Mouse (Mus musculus) intestine, postnatal 0 days (tissue): ENCODE results near the gene Plekho1. TPM values are rescaled to one million over a fixed set of nuclear protein-coding genes. Genes with fewer than 3 reads are reported as not detected.

Source experiments
- ATAC-seq: fragments of 200-750 bp; cut with Nextera tagmentation; 2 replicates; pipeline ENCODE4 v1.8.0; 2017; ENCODE audit warnings: mild to moderate bottlenecking, moderate TSS enrichment, moderate library complexity
- H3K27ac ChIP-seq: fragments of 300-500 bp; sonication (generic); 2 replicates; pipeline ENCODE4 v1.5.1; 2014; ENCODE audit warnings: mild to moderate bottlenecking, low read depth, low read length, moderate library complexity
- H3K27me3 ChIP-seq: fragments of 300-500 bp; sonication (generic); replicated peaks from 2 replicates; pipeline ENCODE4 v1.6.1; 2014; ENCODE audit warnings: low read length, mixed read lengths; ENCODE audit not compliant: control insufficient read depth, insufficient read depth
- H3K36me3 ChIP-seq: fragments of 300-500 bp; sonication (generic); 2 replicates; pipeline ENCODE4 v1.6.1; 2014; ENCODE audit warnings: mild to moderate bottlenecking, moderate library complexity; ENCODE audit not compliant: control insufficient read depth, insufficient read depth
- H3K4me1 ChIP-seq: fragments of 300-500 bp; sonication (generic); replicated peaks from 2 replicates; pipeline ENCODE4 v1.6.1; 2014; ENCODE audit warnings: antibody characterized with exemption, low read length, mixed read lengths; ENCODE audit not compliant: control insufficient read depth, insufficient read depth
- H3K4me2 ChIP-seq: fragments of 300-500 bp; sonication (generic); replicated peaks from 2 replicates; pipeline ENCODE4 v1.6.1; 2014; ENCODE audit warnings: low read depth, mild to moderate bottlenecking, moderate library complexity
- H3K4me3 ChIP-seq: fragments of 300-500 bp; sonication (generic); 2 replicates; pipeline ENCODE4 v1.5.1; 2014; ENCODE audit warnings: low read depth, low read length
- H3K9ac ChIP-seq: fragments of 300-500 bp; sonication (generic); 2 replicates; pipeline ENCODE4 v1.6.1; 2014; ENCODE audit warnings: mild to moderate bottlenecking, low read depth, low read length
- H3K9me3 ChIP-seq: fragments of 300-500 bp; sonication (generic); 2 replicates; pipeline ENCODE4 v1.6.1; 2016; ENCODE audit warnings: mixed run types; ENCODE audit not compliant: control insufficient read depth
- CTCF ChIP-seq: sonication (generic); IDR thresholded peaks from 2 replicates; pipeline ENCODE4 v1.5.1; 2016; ENCODE audit warnings: low read depth, mild to moderate bottlenecking, control low read depth, antibody characterized with exemption, moderate library complexity
- WGBS: fragments of 180-500 bp; shearing (Covaris S2); extraction: QIAGEN DNeasy Blood & Tissue Kit; methylation state at CpG from one replicate; pipeline ENCODE4 v1.1.7; 2014; 5-methylcytosine and 5-hydroxymethylcytosine counted together
- polyA plus RNA-seq: library from polyadenylated mRNA; unstranded; fragments of >200 nt; fragmentation: Nextera tagmentation; extraction: Ambion mirVana; gene quantifications from 2 replicates; pipeline ENCODE4 v1.2.1, GENCODE M21; 2015

Gene Plekho1
- polyA plus RNA-seq, 1 experiment from 2014 or later = 18.9 TPM

- no peak for TF ChIP-seq CTCF
- Histone ChIP-seq H3K27ac (no peak overlapping the region), H3K4me1 (no peaks in the 10 kb centered on the region), H3K4me2 (no peak overlapping the region), H3K27me3 (no peaks in the 10 kb centered on the region), H3K9me3 (no peaks in the 10 kb centered on the region), H3K9ac (no peak overlapping the region), H3K36me3 (peaks cover 13% of the 10 kb centered on the region), H3K4me3 (no peak overlapping the region)
- no peak for ATAC-seq
- WGBS = 96% methylated on average over 4 of the region's 4 CpGs
Measured at GRCm38 (mm10) chr3:96038851-96039250, 43.0 kb upstream of the Plekho1 start.

DNA sequence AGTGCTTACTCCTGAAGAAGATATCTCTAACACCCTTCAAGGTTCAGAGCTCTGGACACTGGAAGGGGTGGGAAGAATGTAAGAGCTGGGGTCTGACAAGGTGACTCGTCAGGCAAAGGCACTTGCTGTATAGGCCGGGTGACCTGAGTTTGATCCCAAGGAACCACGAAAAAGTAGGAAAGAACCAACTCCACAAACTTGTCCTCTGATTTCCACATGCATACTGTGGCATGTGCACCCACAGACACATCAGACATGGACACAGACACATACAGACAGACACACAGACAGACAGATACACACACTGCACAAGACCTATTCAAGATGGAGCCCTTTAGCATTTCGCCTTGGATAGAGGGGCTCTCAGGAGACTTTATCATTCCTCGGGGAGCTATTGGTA, 42.4 kb upstream of the Plekho1 start:
- 88% methylated on average over 5 of the region's 5 CpGs for WGBS
- H3K4me2 ChIP-seq = no peak overlapping the region
- ATAC-seq = no peak
- H3K36me3 ChIP-seq = peaks cover 13% of the 10 kb centered on the region
- TF ChIP-seq CTCF = no peak
- H3K4me3 ChIP-seq = no peak overlapping the region
- no peaks in the 10 kb centered on the region for H3K4me1 ChIP-seq
- no peak overlapping the region for H3K9ac ChIP-seq
- H3K9me3 ChIP-seq = no peaks in the 10 kb centered on the region
- no peaks in the 10 kb centered on the region for H3K27me3 ChIP-seq
- H3K27ac ChIP-seq = no peak overlapping the region

DNA sequence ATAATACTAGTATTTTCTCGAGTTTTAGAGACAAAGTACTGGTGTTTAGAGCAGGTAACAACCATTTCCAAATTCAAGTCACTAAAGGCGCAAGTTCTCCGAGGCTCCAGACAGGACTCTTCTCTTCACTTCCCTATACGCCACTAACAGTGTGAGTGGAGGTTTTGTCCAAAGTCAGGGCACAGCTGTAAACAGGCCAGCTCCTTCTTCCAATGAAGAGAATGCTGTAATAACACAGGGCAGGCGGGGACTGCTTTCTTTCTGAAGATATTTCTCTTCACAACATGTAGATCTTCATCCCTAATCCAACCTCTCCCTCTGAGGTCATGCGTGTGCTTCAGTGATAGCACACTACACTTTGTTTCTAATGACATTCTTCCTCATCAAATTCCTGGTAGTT, 41.0 kb upstream of the Plekho1 start:
- Histone ChIP-seq H3K9me3 (no peaks in the 10 kb centered on the region), H3K27ac (no peak overlapping the region), H3K4me1 (no peaks in the 10 kb centered on the region), H3K27me3 (no peaks in the 10 kb centered on the region), H3K9ac (no peak overlapping the region), H3K36me3 (peaks cover 13% of the 10 kb centered on the region), H3K4me3 (no peak overlapping the region), H3K4me2 (no peak overlapping the region)
- no peak for TF ChIP-seq CTCF
- WGBS = 89% methylated on average over 6 of the region's 6 CpGs
- ATAC-seq = no peak

GRCm38 (mm10) chr3:96033046-96033445, 37.2 kb upstream of the Plekho1 start:
- no peaks in the 10 kb centered on the region for H3K27me3 ChIP-seq
- no peak overlapping the region for H3K27ac ChIP-seq
- H3K9ac ChIP-seq = no peak overlapping the region
- ATAC-seq = no peak
- H3K36me3 ChIP-seq = peaks cover 20% of the 10 kb centered on the region
- no peak for TF ChIP-seq CTCF
- no peak overlapping the region for H3K4me3 ChIP-seq
- H3K4me1 ChIP-seq = no peaks in the 10 kb centered on the region
- 57% methylated on average over 4 of the region's 4 CpGs for WGBS
- no peaks in the 10 kb centered on the region for H3K9me3 ChIP-seq
- H3K4me2 ChIP-seq = no peak overlapping the region

GRCm38 (mm10) chr3:96032652-96033017, 36.8 kb upstream of the Plekho1 start:
- peak; percentile 57; the same call in 1 of the 2 replicates for ATAC-seq
- H3K4me2 ChIP-seq = no peak overlapping the region
- TF ChIP-seq CTCF = no peak
- peaks cover 20% of the 10 kb centered on the region for H3K36me3 ChIP-seq
- H3K9me3 ChIP-seq = no peaks in the 10 kb centered on the region
- H3K4me3 ChIP-seq = no peak overlapping the region
- no peaks in the 10 kb centered on the region for H3K4me1 ChIP-seq
- H3K27ac ChIP-seq = no peak overlapping the region
- H3K9ac ChIP-seq = no peak overlapping the region
- H3K27me3 ChIP-seq = no peaks in the 10 kb centered on the region
- WGBS = 51% methylated on average over 6 of the region's 6 CpGs

DNA sequence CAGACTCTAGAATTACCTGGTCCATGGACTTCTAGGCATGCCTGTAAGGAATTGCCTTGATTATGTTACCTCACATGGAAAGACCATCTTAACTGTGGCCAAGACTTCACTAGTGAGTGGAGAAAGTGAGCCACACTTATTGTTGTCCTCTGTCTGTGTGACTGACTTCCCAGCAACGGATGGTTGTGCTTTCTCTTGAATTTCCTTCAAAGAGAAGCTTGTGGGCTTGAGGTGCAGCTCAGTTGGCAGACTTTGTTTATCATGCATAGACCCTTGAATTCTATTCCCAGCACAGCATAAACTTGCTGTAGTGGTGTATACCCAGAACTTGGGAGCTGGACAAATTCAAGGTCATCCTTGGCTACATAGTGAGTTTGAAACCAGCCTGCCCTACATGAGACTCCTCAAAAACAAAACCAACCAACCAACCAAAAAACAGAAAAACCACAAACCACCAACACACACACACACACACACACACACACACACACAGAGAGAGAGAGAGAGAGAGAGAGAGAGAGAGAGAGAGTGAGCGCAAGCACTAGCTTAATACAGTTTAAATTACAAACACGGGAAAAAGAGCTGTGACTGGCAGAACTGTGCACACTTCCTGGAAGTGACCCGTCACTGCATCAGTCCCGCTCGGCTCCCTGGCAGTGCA, 36.3 kb upstream of the Plekho1 start:
- no peak overlapping the region for H3K9ac ChIP-seq
- no peaks in the 10 kb centered on the region for H3K27me3 ChIP-seq
- H3K36me3 ChIP-seq = peaks cover 20% of the 10 kb centered on the region
- H3K4me2 ChIP-seq = no peak overlapping the region
- 82% methylated on average over 6 of the region's 6 CpGs for WGBS
- H3K9me3 ChIP-seq = no peaks in the 10 kb centered on the region
- no peaks in the 10 kb centered on the region for H3K4me1 ChIP-seq
- TF ChIP-seq CTCF = no peak
- H3K4me3 ChIP-seq = no peak overlapping the region
- no peak for ATAC-seq
- no peak overlapping the region for H3K27ac ChIP-seq

DNA sequence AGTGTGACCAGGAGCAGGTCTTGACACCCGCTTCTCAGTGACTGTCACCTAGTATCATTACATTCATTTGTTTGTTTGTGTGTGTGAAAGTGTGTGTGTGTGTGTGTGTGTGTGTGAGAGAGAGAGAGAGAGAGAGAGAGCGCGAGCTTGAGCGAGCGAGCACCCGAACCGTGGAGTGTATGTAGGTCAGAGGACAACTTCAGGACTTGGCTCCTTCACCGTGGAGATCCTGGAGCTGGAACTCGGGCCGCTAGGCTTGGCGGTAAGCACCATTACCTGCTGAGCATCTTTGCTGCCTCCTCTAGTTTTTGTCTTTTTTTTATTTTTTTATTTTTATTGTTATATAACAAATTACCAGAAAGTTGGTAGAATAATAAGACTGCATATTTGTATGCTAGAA, 34.0 kb upstream of the Plekho1 start:
- Histone ChIP-seq H3K9me3 (no peaks in the 10 kb centered on the region), H3K4me1 (no peaks in the 10 kb centered on the region), H3K9ac (no peak overlapping the region), H3K27me3 (no peaks in the 10 kb centered on the region), H3K27ac (no peak overlapping the region), H3K4me2 (no peak overlapping the region), H3K36me3 (peaks cover 12% of the 10 kb centered on the region), H3K4me3 (no peak overlapping the region)
- WGBS = 94% methylated on average over 11 of the region's 11 CpGs
- no peak for TF ChIP-seq CTCF
- no peak for ATAC-seq
